Mouse (Mus musculus): ENCODE results near the gene Lmntd1.

Lmntd1 gene

GRCm38 (mm10) chr6:145614219-145614618, at the start of gene Lmntd1:
Gene Lmntd1 (minus strand): TSS chr6:145614319.
- no peak for DNase-seq (ENCODE audit: low spot score in 2 of 2)

GRCm38 (mm10) chr6:145660943-145661342, 46.8 kb upstream of the Lmntd1 start:
- DNase-seq (ENCODE audit: low spot score in 2 of 2) = no peak

GRCm38 (mm10) chr6:145659116-145659515, 45.0 kb upstream of the Lmntd1 start:
- DNase-seq (ENCODE audit: low spot score in 2 of 2) = no peak

- no peak for DNase-seq (ENCODE audit: low spot score in 2 of 2)
Measured at GRCm38 (mm10) chr6:145656740-145657591, 42.8 kb upstream of the Lmntd1 start.

- DNase-seq (ENCODE audit: low spot score in 2 of 2) = no peak
Measured at GRCm38 (mm10) chr6:145655678-145656077, 41.6 kb upstream of the Lmntd1 start.

- DNase-seq (ENCODE audit: low spot score in 2 of 2) = no peak
Measured at GRCm38 (mm10) chr6:145654062-145654836, 40.1 kb upstream of the Lmntd1 start.

GRCm38 (mm10) chr6:145653626-145654025, 39.5 kb upstream of the Lmntd1 start:
- DNase-seq (ENCODE audit: low spot score in 2 of 2) = no peak

- DNase-seq (ENCODE audit: low spot score in 2 of 2) = no peak
Measured at GRCm38 (mm10) chr6:145652986-145653385, 38.9 kb upstream of the Lmntd1 start.

- no peak for DNase-seq (ENCODE audit: low spot score in 2 of 2)
Measured at GRCm38 (mm10) chr6:145651976-145652375, 37.9 kb upstream of the Lmntd1 start.

- DNase-seq (ENCODE audit: low spot score in 2 of 2) = no peak
Measured at GRCm38 (mm10) chr6:145640971-145641506, 26.9 kb upstream of the Lmntd1 start.

GRCm38 (mm10) chr6:145638248-145638647, 24.1 kb upstream of the Lmntd1 start:
- DNase-seq (ENCODE audit: low spot score in 2 of 2) = no peak

GRCm38 (mm10) chr6:145636682-145637081, 22.6 kb upstream of the Lmntd1 start:
- DNase-seq (ENCODE audit: low spot score in 2 of 2) = no peak

GRCm38 (mm10) chr6:145634454-145634853, 20.3 kb upstream of the Lmntd1 start:
- DNase-seq (ENCODE audit: low spot score in 2 of 2) = no peak

GRCm38 (mm10) chr6:145630269-145630668, 16.1 kb upstream of the Lmntd1 start:
- no peak for DNase-seq (ENCODE audit: low spot score in 2 of 2)

GRCm38 (mm10) chr6:145623141-145623540, 9.0 kb upstream of the Lmntd1 start:
- no peak for DNase-seq (ENCODE audit: low spot score in 2 of 2)

- no peak for DNase-seq (ENCODE audit: low spot score in 2 of 2)
Measured at GRCm38 (mm10) chr6:145616402-145617229, 2.5 kb upstream of the Lmntd1 start.

- no peak for DNase-seq (ENCODE audit: low spot score in 2 of 2)
Measured at GRCm38 (mm10) chr6:145615666-145616210, 1.6 kb upstream of the Lmntd1 start, which contains the start of gene Tuba3b. Gene Tuba3b (plus strand): TSS chr6:145615757.

- no peak for DNase-seq (ENCODE audit: low spot score in 2 of 2)
Measured at GRCm38 (mm10) chr6:145612611-145613010, 1.5 kb downstream of the Lmntd1 start.

- DNase-seq (ENCODE audit: low spot score in 2 of 2) = no peak
Measured at GRCm38 (mm10) chr6:145610901-145611300, 3.2 kb downstream of the Lmntd1 start.

GRCm38 (mm10) chr6:145608693-145609092, 5.4 kb downstream of the Lmntd1 start:
- DNase-seq (ENCODE audit: low spot score in 2 of 2) = no peak

GRCm38 (mm10) chr6:145607746-145608145, 6.4 kb downstream of the Lmntd1 start:
- no peak for DNase-seq (ENCODE audit: low spot score in 2 of 2)
